Mouse (Mus musculus) frontal cortex, postnatal 14 days (tissue): ENCODE data around the gene Acsbg2.
"Not testable (repeated sequence)": the region's sequence is repeated elsewhere in the genome, so short reads cannot be mapped to it uniquely, and the experiment has no call there.

ENCODE experiments used
- DNase-seq, 2 experiments: peaks; one replicate each; pipeline ENCODE4 v3.0.0; 2022; ENCODE audit warnings: low spot score in 2 of 2

The Acsbg2 gene

GRCm38 (mm10) chr17:56874237-56874636 is at the start of gene Acsbg2:
Gene Acsbg2 (minus strand): TSS chr17:56874447.
- DNase-seq, result no peak

- no peak for DNase-seq
Measured at GRCm38 (mm10) chr17:56919725-56920124, 45.5 kb upstream of the Acsbg2 start.

- no peak for DNase-seq
Measured at GRCm38 (mm10) chr17:56917166-56917565, 42.9 kb upstream of the Acsbg2 start.

GRCm38 (mm10) chr17:56913444-56913843 is 39.2 kb upstream of the Acsbg2 start:
- no peak for DNase-seq

GRCm38 (mm10) chr17:56913023-56913422 is 38.8 kb upstream of the Acsbg2 start:
- DNase-seq, result no peak

GRCm38 (mm10) chr17:56909764-56910163 is 35.5 kb upstream of the Acsbg2 start:
- not testable (repeated sequence) for DNase-seq

GRCm38 (mm10) chr17:56907887-56908286 is 33.6 kb upstream of the Acsbg2 start:
- DNase-seq, result no peak

- no peak for DNase-seq
Measured at GRCm38 (mm10) chr17:56907096-56907495, 32.8 kb upstream of the Acsbg2 start.

GRCm38 (mm10) chr17:56906166-56906565 is 31.9 kb upstream of the Acsbg2 start:
- no peak for DNase-seq

- no peak for DNase-seq
Measured at GRCm38 (mm10) chr17:56902698-56903097, 28.5 kb upstream of the Acsbg2 start.

- peak; percentile 71 to 76 for DNase-seq
Measured at GRCm38 (mm10) chr17:56897630-56898195, 23.5 kb upstream of the Acsbg2 start.

- no peak for DNase-seq
Measured at GRCm38 (mm10) chr17:56896513-56897129, 22.4 kb upstream of the Acsbg2 start.

GRCm38 (mm10) chr17:56895368-56895918 is 21.2 kb upstream of the Acsbg2 start:
- DNase-seq, result no peak

- no peak for DNase-seq
Measured at GRCm38 (mm10) chr17:56890018-56890417, 15.8 kb upstream of the Acsbg2 start.

- no peak for DNase-seq
Measured at GRCm38 (mm10) chr17:56888050-56888449, 13.8 kb upstream of the Acsbg2 start.

- no peak for DNase-seq
Measured at GRCm38 (mm10) chr17:56884809-56885208, 10.6 kb upstream of the Acsbg2 start.

GRCm38 (mm10) chr17:56884331-56884730 is 10.1 kb upstream of the Acsbg2 start:
- DNase-seq, result no peak

- DNase-seq, result no peak
Measured at GRCm38 (mm10) chr17:56883612-56884011, 9.4 kb upstream of the Acsbg2 start.

GRCm38 (mm10) chr17:56877426-56877825 is 3.2 kb upstream of the Acsbg2 start:
- no peak for DNase-seq

GRCm38 (mm10) chr17:56876981-56877380 is 2.7 kb upstream of the Acsbg2 start:
- no peak for DNase-seq

- no peak for DNase-seq
Measured at GRCm38 (mm10) chr17:56876465-56876864, 2.2 kb upstream of the Acsbg2 start.

- DNase-seq, result no peak
Measured at GRCm38 (mm10) chr17:56874936-56875651, 847 bp upstream of the Acsbg2 start, which contains the start of gene 1700061G19Rik. Gene 1700061G19Rik (plus strand): TSS chr17:56875477.

- DNase-seq, result no peak
Measured at GRCm38 (mm10) chr17:56872512-56872911, 1.7 kb downstream of the Acsbg2 start.
